Mouse (Mus musculus) CH12.LX (cell line): ENCODE measurements at regions not wholly inside any gene's neighbourhood (a gene's known extent, or its start where the extent isn't known, plus 50 kb on each side); places are given as distances from the start of the nearest gene placed in this dataset.

Experiments used
- CHD1 ChIP-seq: IDR thresholded peaks from 2 replicates; pipeline ENCODE4 v1.6.1; 2012; ENCODE audit warnings: low read depth, low read length, improper control_type of control experiment, inconsistent platforms
- CTCF ChIP-seq, 2 experiments: IDR thresholded peaks in 1 of 2; conservative IDR thresholded peaks in 1 of 2; 2 replicates each; pipeline ENCODE4 v1.5.1; 2011 to 2012; ENCODE audit warnings: low read depth in 2 of 2, low read length in 2 of 2, improper control_type of control experiment in 1 of 2, inconsistent platforms in 1 of 2, mild to moderate bottlenecking in 1 of 2, moderate library complexity in 1 of 2
- ELF1 ChIP-seq: IDR thresholded peaks from 2 replicates; pipeline ENCODE4 v1.6.1; 2014; ENCODE audit warnings: low read depth, mild to moderate bottlenecking, inconsistent platforms, low read length, improper control_type of control experiment
- EP300 ChIP-seq: IDR thresholded peaks from 2 replicates; pipeline ENCODE4 v1.6.1; 2011; ENCODE audit warnings: low read length, improper control_type of control experiment
- ETS1 ChIP-seq: conservative IDR thresholded peaks from 2 replicates; pipeline ENCODE4 v1.6.1; 2012; ENCODE audit warnings: low read depth, mild to moderate bottlenecking, inconsistent platforms, low read length, improper control_type of control experiment, moderate library complexity
- JUND ChIP-seq: conservative IDR thresholded peaks from 2 replicates; pipeline ENCODE4 v1.6.1; 2011; ENCODE audit warnings: low read depth, low read length, improper control_type of control experiment
- MAFK ChIP-seq: IDR thresholded peaks from 2 replicates; pipeline ENCODE4 v1.6.1; 2011; ENCODE audit warnings: low read length, improper control_type of control experiment; ENCODE audit not compliant: insufficient replicate concordance
- MAZ ChIP-seq: IDR thresholded peaks from 2 replicates; pipeline ENCODE4 v1.6.1; 2012; ENCODE audit warnings: low read depth, mild to moderate bottlenecking, inconsistent platforms, low read length, improper control_type of control experiment, moderate library complexity
- MYC ChIP-seq: IDR thresholded peaks from 2 replicates; pipeline ENCODE4 v1.6.1; 2011; ENCODE audit warnings: low read depth, mild to moderate bottlenecking, improper control_type of control experiment, low read length
- POLR2A ChIP-seq: IDR thresholded peaks from 2 replicates; pipeline ENCODE4 v1.6.1; 2011; ENCODE audit warnings: low read depth, mild to moderate bottlenecking, improper control_type of control experiment, low read length
- USF1 ChIP-seq: IDR thresholded peaks from 2 replicates; pipeline ENCODE4 v1.6.1; 2014; ENCODE audit warnings: low read depth, mild to moderate bottlenecking, inconsistent platforms, low read length, improper control_type of control experiment
- ZMIZ1 ChIP-seq: IDR thresholded peaks from 2 replicates; pipeline ENCODE4 v1.6.1; 2012; ENCODE audit warnings: low read depth, mild to moderate bottlenecking, inconsistent platforms, low read length, improper control_type of control experiment

GRCm38 (mm10) chr13:115990591-115990990, 318.9 kb downstream of the Isl1 start:
- TF ChIP-seq POLR2A (no peak), EP300 (no peak), CTCF (conservative IDR thresholded peaks at IDR 0.05 in 1 of 2, IDR thresholded peaks at IDR 0.05 in 1 of 2; ENCODE audit: low read depth in 2 of 2, low read length in 2 of 2) (no peak), ELF1 (no peak), ETS1 (no peak), USF1 (no peak), JUND (no peak), MYC (no peak), MAZ (no peak), ZMIZ1 (no peak), MAFK (no peak), CHD1 (no peak)
